Mouse (Mus musculus): ENCODE measurements around the gene D630045J12Rik.

GRCm38 (mm10) chr6:38116107-38116770 is 137.6 kb downstream of the D630045J12Rik start:
- TF ChIP-seq CTCF (IDR thresholded peaks at IDR 0.05; ENCODE audit: low read depth, low read length) (no peak), POLR2A (IDR thresholded peaks at IDR 0.05; ENCODE audit: borderline replicate concordance, low read depth, low read length) (no peak)

Measured in bone marrow macrophage, adult 2 months (primary cell).